Mouse (Mus musculus): ENCODE results near the gene Igbp1b.

DNA sequence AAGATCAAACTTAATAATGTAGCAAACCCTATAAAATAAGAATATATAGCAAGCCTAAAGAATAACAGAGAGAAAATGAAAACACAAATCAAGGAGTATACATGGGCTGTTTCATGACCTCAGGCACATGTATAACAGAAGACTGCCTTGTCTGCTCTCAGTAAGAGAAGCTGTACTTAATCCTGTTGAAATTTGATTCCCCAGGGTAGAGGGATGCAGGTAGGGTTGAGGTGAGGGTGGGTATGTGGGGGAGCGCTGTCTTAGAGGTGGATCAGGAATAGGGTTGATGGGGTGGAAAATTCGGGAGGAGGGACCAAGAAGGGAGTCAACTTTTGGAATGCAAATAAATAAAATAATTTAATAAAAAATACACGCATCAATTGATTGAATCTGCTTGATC, 7.1 kb upstream of the Igbp1b start:
- TF ChIP-seq CTCF (IDR thresholded peaks at IDR 0.05; ENCODE audit: low read depth) (no peak), EP300 (optimal IDR thresholded peaks at IDR 0.05) (no peak)

All from stomach, postnatal 0 days (tissue).